Mouse (Mus musculus) kidney, embryonic 15.5 days (tissue): Measurements from ENCODE around the gene Klhl29. TPM values are rescaled to one million over a fixed set of nuclear protein-coding genes. Genes with fewer than 3 reads are reported as not detected.

ENCODE experiments used
- ATAC-seq: fragments of 200-750 bp; cut with Nextera tagmentation; replicated peaks from 2 replicates; pipeline ENCODE4 v1.8.0; 2017; ENCODE audit warnings: moderate TSS enrichment; ENCODE audit not compliant: low FRiP score
- H3K27ac ChIP-seq: fragments of 300-500 bp; sonication (generic); 2 replicates; pipeline ENCODE4 v1.5.1; 2015; ENCODE audit warnings: mild to moderate bottlenecking, inconsistent platforms
- H3K27me3 ChIP-seq: fragments of 300-500 bp; sonication (generic); 2 replicates; pipeline ENCODE4 v1.6.1; 2015; ENCODE audit warnings: inconsistent platforms
- H3K36me3 ChIP-seq: fragments of 300-500 bp; sonication (generic); 2 replicates; pipeline ENCODE4 v1.6.1; 2015; ENCODE audit warnings: inconsistent platforms
- H3K4me1 ChIP-seq: fragments of 300-500 bp; sonication (generic); 2 replicates; pipeline ENCODE4 v1.6.1; 2015; ENCODE audit warnings: inconsistent platforms
- H3K4me2 ChIP-seq: fragments of 300-500 bp; sonication (generic); 2 replicates; pipeline ENCODE4 v1.6.1; 2015; ENCODE audit warnings: moderate library complexity, mild to moderate bottlenecking, inconsistent platforms
- H3K4me3 ChIP-seq: fragments of 300-500 bp; sonication (generic); replicated peaks from 2 replicates; pipeline ENCODE4 v1.5.1; 2015; ENCODE audit warnings: mild to moderate bottlenecking, inconsistent platforms
- H3K9ac ChIP-seq: fragments of 300-500 bp; sonication (generic); 2 replicates; pipeline ENCODE4 v1.6.1; 2015; ENCODE audit warnings: mild to moderate bottlenecking, inconsistent platforms
- H3K9me3 ChIP-seq: fragments of 300-500 bp; sonication (generic); replicated peaks from 2 replicates; pipeline ENCODE4 v1.6.1; 2016; ENCODE audit warnings: inconsistent platforms
- WGBS: fragments of 180-500 bp; shearing (Covaris S2); methylation state at CpG from one replicate; pipeline ENCODE4 v1.1.7; 2015; ENCODE audit warnings: mixed read lengths; 5-methylcytosine and 5-hydroxymethylcytosine counted together
- polyA plus RNA-seq: library from polyadenylated mRNA; unstranded; fragments of >200 nt; fragmentation: Nextera tagmentation; extraction: Ambion mirVana; gene quantifications from 2 replicates; pipeline ENCODE4 v1.2.1, GENCODE M21; 2015

Klhl29 gene
- polyA plus RNA-seq, 1 experiment from 2014 or later, result 0.64 TPM

DNA sequence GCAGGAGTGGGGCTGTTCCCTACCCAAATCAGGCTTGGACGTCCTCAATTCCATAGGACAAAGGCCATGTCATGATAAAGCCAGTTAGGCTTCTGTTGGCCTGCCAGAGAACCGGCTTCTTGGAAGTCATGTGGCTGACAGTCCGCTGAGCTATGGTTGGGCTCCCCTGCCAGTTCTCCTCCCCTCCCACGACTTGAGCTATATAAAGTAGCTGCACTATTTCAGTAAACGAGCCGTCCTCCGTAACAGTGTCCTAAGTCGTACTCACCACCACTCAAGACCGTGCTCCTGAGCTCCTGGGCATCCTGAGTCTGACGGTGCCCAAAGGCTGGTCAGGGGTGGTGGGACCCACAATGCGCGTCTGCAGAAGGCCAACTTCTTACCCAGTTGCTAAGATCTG is 302.3 kb downstream of the Klhl29 start:
- ATAC-seq, result no peak
- no peak overlapping the region for H3K4me2 ChIP-seq
- H3K9me3 ChIP-seq, result no peaks in the 10 kb centered on the region
- H3K27me3 ChIP-seq, result no peaks in the 10 kb centered on the region
- H3K36me3 ChIP-seq, result no peaks in the 10 kb centered on the region
- H3K9ac ChIP-seq, result no peak overlapping the region
- H3K4me3 ChIP-seq, result no peak overlapping the region
- no peaks in the 10 kb centered on the region for H3K4me1 ChIP-seq
- no peak overlapping the region for H3K27ac ChIP-seq
- 74% methylated on average over 12 of the region's 12 CpGs for WGBS

- H3K9me3 ChIP-seq, result no peaks in the 10 kb centered on the region
- H3K4me3 ChIP-seq, result no peak overlapping the region
- H3K9ac ChIP-seq, result no peak overlapping the region
- no peaks in the 10 kb centered on the region for H3K4me1 ChIP-seq
- no peaks in the 10 kb centered on the region for H3K36me3 ChIP-seq
- H3K27ac ChIP-seq, result no peak overlapping the region
- no peak for ATAC-seq
- H3K4me2 ChIP-seq, result no peak overlapping the region
- no peaks in the 10 kb centered on the region for H3K27me3 ChIP-seq
- WGBS, result 79% methylated on average over 3 of the region's 3 CpGs
These were observed 305.4 kb downstream of the Klhl29 start for GRCm38 (mm10) chr12:5070131-5070530.

DNA sequence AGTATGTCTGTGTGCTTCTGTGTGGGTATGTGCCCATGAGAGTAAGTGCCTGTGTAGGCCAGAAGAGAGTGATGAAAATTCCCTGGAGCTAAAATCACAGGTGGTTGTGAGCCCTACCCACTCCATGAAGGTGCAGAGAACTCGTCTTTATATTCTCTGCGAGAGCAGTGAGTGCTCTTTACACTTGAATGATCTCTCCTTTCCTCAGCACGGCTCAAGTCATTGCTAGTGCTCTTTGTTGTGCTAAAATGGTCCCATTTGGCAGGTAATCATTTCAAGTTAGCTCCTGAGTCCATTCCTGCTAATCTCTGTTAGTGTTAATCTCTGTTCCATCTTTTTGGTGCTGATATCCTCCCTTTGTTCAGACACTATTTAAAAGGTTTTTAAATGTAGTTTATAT is 307.9 kb downstream of the Klhl29 start:
- no peak overlapping the region for H3K4me2 ChIP-seq
- ATAC-seq, result no peak
- no peak overlapping the region for H3K9ac ChIP-seq
- WGBS, result 29% methylated on average over 3 of the region's 3 CpGs
- no peak overlapping the region for H3K4me3 ChIP-seq
- H3K9me3 ChIP-seq, result no peaks in the 10 kb centered on the region
- no peak overlapping the region for H3K27ac ChIP-seq
- no peaks in the 10 kb centered on the region for H3K27me3 ChIP-seq
- no peaks in the 10 kb centered on the region for H3K36me3 ChIP-seq
- no peaks in the 10 kb centered on the region for H3K4me1 ChIP-seq

DNA sequence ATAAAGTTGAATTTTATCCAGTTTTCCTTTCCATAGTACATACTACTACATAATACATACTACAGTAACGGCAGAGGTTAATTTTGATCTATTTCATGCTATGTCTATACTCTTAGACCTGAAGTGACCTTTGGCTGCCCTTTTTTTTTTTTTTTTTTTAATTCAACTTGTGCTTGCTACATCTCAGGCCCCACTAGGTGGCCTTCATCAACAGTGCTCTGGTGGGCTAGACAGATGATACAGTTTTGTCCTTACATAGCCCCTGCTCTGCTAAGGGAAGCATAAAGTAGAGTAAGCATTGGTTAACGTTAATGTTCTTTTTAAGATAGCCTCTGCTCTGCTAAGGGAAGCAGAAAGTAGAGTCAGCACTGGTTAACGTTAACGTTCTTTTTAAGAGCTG is 327.4 kb downstream of the Klhl29 start:
- WGBS, result 94% methylated on average over 4 of the region's 4 CpGs
- Histone ChIP-seq H3K9me3 (peaks cover 23% of the 10 kb centered on the region), H3K9ac (no peak overlapping the region), H3K4me3 (no peak overlapping the region), H3K36me3 (peaks cover 16% of the 10 kb centered on the region), H3K4me2 (no peak overlapping the region), H3K27ac (no peak overlapping the region), H3K4me1 (no peaks in the 10 kb centered on the region), H3K27me3 (no peaks in the 10 kb centered on the region)
- no peak for ATAC-seq

DNA sequence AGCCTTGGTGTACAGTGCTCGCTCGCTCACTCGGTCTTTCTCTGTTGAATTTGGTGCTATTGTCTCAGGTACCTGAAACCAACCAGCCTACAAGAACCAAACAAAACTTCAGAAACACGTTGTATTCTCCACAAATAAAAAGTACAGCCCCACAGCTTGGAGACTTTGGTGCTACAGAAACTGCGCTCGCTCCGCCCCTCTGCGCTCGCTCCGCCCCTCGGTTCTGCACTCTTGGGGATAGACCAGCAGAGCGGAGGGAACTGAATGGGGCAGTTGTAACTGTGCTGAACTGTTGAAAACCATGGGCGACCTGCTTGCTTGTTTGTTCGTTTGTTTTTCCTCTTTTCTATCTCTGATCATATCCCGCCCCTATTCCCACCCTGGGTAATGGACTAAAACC is 331.3 kb downstream of the Klhl29 start:
- no peak overlapping the region for H3K4me2 ChIP-seq
- no peak overlapping the region for H3K4me3 ChIP-seq
- no peaks in the 10 kb centered on the region for H3K27me3 ChIP-seq
- WGBS, result 90% methylated on average over 15 of the region's 15 CpGs
- H3K9ac ChIP-seq, result no peak overlapping the region
- H3K27ac ChIP-seq, result no peak overlapping the region
- no peaks in the 10 kb centered on the region for H3K9me3 ChIP-seq
- no peak for ATAC-seq
- H3K4me1 ChIP-seq, result no peaks in the 10 kb centered on the region
- peaks cover 30% of the 10 kb centered on the region for H3K36me3 ChIP-seq

DNA sequence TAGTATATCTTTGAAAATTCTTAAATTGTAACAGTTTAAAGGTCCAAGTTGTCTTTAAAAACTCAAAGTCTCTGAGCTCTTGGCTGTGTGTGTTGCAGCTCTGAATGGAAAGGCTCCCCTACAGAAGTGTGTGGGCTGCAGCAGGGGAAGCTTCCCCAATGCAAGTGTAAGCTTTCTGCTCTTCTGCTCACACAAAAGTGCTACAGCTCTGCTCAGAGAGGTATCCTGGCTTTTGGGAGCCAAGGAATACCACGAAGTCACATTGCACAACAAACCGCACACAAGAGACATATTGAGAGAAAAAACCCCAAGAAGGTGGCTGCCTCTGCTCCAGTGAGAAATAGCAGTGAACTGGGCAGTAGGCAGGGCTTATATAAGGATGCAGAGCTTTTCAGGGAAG is 337.5 kb downstream of the Klhl29 start:
- no peaks in the 10 kb centered on the region for H3K4me1 ChIP-seq
- no peak for ATAC-seq
- 99% methylated on average over 2 of the region's 2 CpGs for WGBS

DNA sequence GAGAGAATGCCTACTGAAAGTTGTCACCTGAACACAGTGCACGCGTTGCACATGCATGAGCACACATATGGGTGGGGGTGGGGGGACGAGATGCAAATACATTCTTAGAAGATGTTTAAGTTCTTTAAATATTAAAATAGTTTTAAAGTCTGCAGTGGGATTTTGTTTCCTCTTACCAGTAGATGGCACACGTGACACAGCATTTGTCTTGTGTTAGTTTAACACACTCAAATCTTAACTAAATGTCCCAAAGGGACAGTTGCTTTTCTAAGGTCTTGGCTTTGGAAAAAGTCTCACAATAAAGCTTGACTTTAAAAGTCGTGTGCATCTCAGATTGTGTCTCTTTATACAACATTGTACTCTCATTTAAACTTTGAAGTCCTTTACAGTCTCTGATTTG is 346.4 kb downstream of the Klhl29 start:
- 75% methylated on average over 5 of the region's 5 CpGs for WGBS
- no peak overlapping the region for H3K27ac ChIP-seq
- no peak overlapping the region for H3K4me3 ChIP-seq
- H3K4me2 ChIP-seq, result no peak overlapping the region
- H3K9me3 ChIP-seq, result no peaks in the 10 kb centered on the region
- H3K4me1 ChIP-seq, result no peaks in the 10 kb centered on the region
- no peak for ATAC-seq
- no peak overlapping the region for H3K9ac ChIP-seq
- no peaks in the 10 kb centered on the region for H3K27me3 ChIP-seq
- H3K36me3 ChIP-seq, result peaks cover 52% of the 10 kb centered on the region

More for the DNA sequence above, 337.5 kb downstream of the Klhl29 start:
- H3K36me3 ChIP-seq, result peaks cover 58% of the 10 kb centered on the region
- H3K4me2 ChIP-seq, result no peak overlapping the region
- no peaks in the 10 kb centered on the region for H3K27me3 ChIP-seq
- H3K9ac ChIP-seq, result no peak overlapping the region
- no peaks in the 10 kb centered on the region for H3K9me3 ChIP-seq
- no peak overlapping the region for H3K4me3 ChIP-seq
- no peak overlapping the region for H3K27ac ChIP-seq
